Mouse (Mus musculus) liver, adult 2 months (tissue): ENCODE data around the gene Gsg1l.

Source experiments
- CTCF ChIP-seq: fragments of 200-500 bp; IDR thresholded peaks from 2 replicates; pipeline ENCODE4 v1.5.1; 2011; ENCODE audit warnings: low read depth, low read length, control low read depth
- POLR2A ChIP-seq: fragments of 200-500 bp; IDR thresholded peaks from 2 replicates; pipeline ENCODE4 v1.6.1; 2011; ENCODE audit warnings: low read length, control low read depth; ENCODE audit not compliant: insufficient read depth; ENCODE audit errors: extremely low read depth

DNA sequence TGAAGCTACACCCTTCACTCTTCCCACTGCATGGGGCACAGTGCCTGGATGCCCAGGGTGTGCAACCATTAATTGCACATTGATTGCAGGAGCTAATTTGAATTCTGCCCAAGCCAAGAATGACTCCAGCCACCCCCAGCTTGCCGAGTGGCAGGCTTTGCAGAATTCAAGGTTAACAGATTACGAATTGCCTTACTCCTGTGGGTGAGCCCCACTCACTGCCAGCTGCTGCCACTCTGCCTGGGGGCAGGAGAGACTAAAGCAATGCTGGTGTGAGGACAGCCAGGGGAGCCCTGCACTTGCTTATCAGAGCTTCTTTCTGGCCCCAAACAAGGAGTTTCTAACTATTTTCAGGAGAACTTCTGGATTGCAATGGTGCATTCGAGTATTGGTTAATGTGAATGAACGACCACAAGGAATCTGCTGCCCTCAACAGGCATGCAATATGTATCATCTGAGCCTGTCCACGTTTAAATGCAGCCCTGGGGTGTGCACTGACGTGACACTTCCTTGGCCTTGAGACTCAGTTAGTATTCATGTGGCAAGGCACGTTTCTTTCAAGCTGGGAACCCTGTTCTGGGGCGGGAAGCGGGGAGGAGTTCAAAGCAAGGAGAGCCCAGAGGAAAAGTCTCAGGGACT lies 1.2 kb upstream of the Gsg1l start:
- TF ChIP-seq CTCF, result no peak
- TF ChIP-seq POLR2A, result no peak
